ENCODE assay signal across 8 mouse cellular contexts in genomic region chr9:70542305-70543041, GRCm38 (mm10). TPM values are rescaled to one million over a fixed set of nuclear protein-coding genes. Genes with fewer than 3 reads are reported as not detected.
DNase-seq lines count a peak whose midpoint lies in the region; ATAC-seq lines count a peak whose summit lies in the region.

Sltm (plus strand) TSS chr9:70542754.

- WGBS in hindbrain, embryonic 16.5 days, result 0% methylated on average over 71 of the region's 75 CpGs
- under 1% methylated on average over 59 of the region's 75 CpGs for WGBS in macrophage (ENCODE audit: missing documents)

- peak; percentile 97 for DNase-seq in T-cell, adult 2 months (ENCODE audit: low spot score)
- peak; percentile 99 to 100 for DNase-seq in cerebellum, postnatal 36 days
- peak; percentile 99 for DNase-seq in gastrocnemius, adult 18-20 months (ENCODE audit: low spot score)
- DNase-seq in left cerebral cortex, adult 18-20 months (ENCODE audit: low spot score in 2 of 2), result peak; percentile 98 to 99
- DNase-seq in right cerebral cortex, adult 18-20 months, result peak; percentile 98
- peak; percentile 96 for DNase-seq in urinary bladder, postnatal 10 days (ENCODE audit: low spot score)

- H3K27ac ChIP-seq in hindbrain, embryonic 16.5 days (ENCODE audit: low read depth, low read length), result peak within 1 kb of the TSS; percentile 99
- peak within 1 kb of the TSS; percentile 54 for H3K27ac ChIP-seq in macrophage

- H3K9ac ChIP-seq in hindbrain, embryonic 16.5 days (ENCODE audit: low read depth, low read length), result peak within 1 kb of the TSS; percentile 96

- no peaks in the 10 kb centered on the region for H3K27me3 ChIP-seq in hindbrain, embryonic 16.5 days (replicated peaks; ENCODE audit: control insufficient read depth, insufficient read depth, low read length)

- H3K79me2 ChIP-seq in macrophage (ENCODE audit: inconsistent target), result peaks cover 42% of the 10 kb centered on the region

- peak within 1 kb of the TSS; percentile 95 for H3K4me2 ChIP-seq in hindbrain, embryonic 16.5 days (ENCODE audit: low read length)

- H3K4me3 ChIP-seq in hindbrain, embryonic 16.5 days (ENCODE audit: low read length), result peak within 1 kb of the TSS; percentile 68
- H3K4me3 ChIP-seq in macrophage (ENCODE audit: inconsistent target), result peak within 1 kb of the TSS; percentile 82

- no peaks in the 10 kb centered on the region for H3K36me3 ChIP-seq in hindbrain, embryonic 16.5 days (ENCODE audit: control insufficient read depth, insufficient read depth, low read length)
- no peaks in the 10 kb centered on the region for H3K36me3 ChIP-seq in macrophage (ENCODE audit: inconsistent target)

- peaks cover 15% of the 10 kb centered on the region for H3K4me1 ChIP-seq in hindbrain, embryonic 16.5 days (ENCODE audit: control insufficient read depth, insufficient read depth, low read depth, low read length)

- peak; percentile 99 for ATAC-seq in hindbrain, embryonic 16.5 days

- no peaks in the 10 kb centered on the region for H3K9me3 ChIP-seq in hindbrain, embryonic 16.5 days (ENCODE audit: control insufficient read depth, low read length)

RNA-seq across cellular contexts. Expression of gene Sltm, which starts in this region (rescaled TPM):
- 10 to 100 TPM; 16.8 to 19.0 TPM for total RNA-seq in gastrocnemius, adult 18-20 months (2021)
- 49.0 and 55.6 TPM in 2 replicates for polyA plus RNA-seq in hindbrain, embryonic 16.5 days (2015; fragmentation: Nextera tagmentation; extraction: Ambion mirVana)
- total RNA-seq in left cerebral cortex, adult 18-20 months (2021), result 10 to 100 TPM; 48.7 to 53.2 TPM
- 100 to 1,000 TPM; 127 to 323 (median 239) TPM for total RNA-seq in macrophage (2018; cell fraction: chromatin; rRNA removed)
- total RNA-seq in macrophage (2018; cell fraction: cytosol; rRNA removed), result 10 to 100 TPM; 16.5 to 32.7 (median 20.9) TPM
- total RNA-seq in macrophage (2018; cell fraction: nucleus; rRNA removed), result 100 to 1,000 TPM in 17 of 26 experiments, 10 to 100 TPM in 9; 58.8 to 210 (median 123) TPM
- 26.1 to 48.6 TPM (median 27.2 TPM) in 3 replicates for polyA plus RNA-seq in macrophage (2018)

Comparison
In these comparisons a context has a peak if more than half of its experiments do, and no peak if none do; other contexts are left out.
1. Peak in every context shown above with its lines: DNase-seq, ATAC-seq, H3K4me3 ChIP-seq and H3K27ac ChIP-seq.